Mouse (Mus musculus): Measurements from ENCODE around the gene Atg2b.

- TF ChIP-seq CTCF (IDR thresholded peaks at IDR 0.05), result no peak
- no peak for TF ChIP-seq EP300 (IDR thresholded peaks at IDR 0.05)
These were observed 36.6 kb upstream of the Atg2b start for GRCm38 (mm10) chr12:105721452-105722132.
